In the genomic region with DNA sequence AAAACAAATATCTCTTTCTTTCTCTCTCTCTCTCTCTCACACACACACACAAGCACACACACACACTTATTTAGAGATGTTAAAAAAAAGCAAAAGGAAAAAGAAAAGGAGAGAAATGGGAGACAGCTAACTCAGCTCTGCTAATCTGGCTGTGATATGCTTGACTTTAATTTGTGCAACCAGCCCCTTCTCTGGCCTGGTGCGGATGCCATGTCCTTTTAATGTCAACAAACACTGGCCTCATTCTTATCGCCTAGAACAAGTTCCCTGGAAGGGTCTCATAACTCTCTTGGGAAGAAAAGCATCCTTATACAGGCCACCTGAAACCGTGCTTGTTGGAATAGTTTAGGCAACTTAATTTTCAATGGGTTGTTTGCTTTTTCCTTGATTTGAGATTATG, we compare ENCODE assay signal across 28 mouse cellular contexts.
"Had no signal": no experiment of that assay in that cellular context is flagged by ENCODE, and none has a peak within 500 bp of the region (broad histone marks: within the 10 kb centered on the region; RNA-seq: fewer than 3 reads in every experiment).

No protein-coding gene starts in this region.

- H3K4me1 ChIP-seq: limb, embryonic 15.5 days; liver, embryonic 12.5 days; liver, embryonic 15.5 days had no signal

- DNase-seq: left cerebral cortex, postnatal 4 days; liver; liver, embryonic 13.5 days; liver, postnatal 0 days; lung, adult 18-20 months; lung, adult 2 months; lung, embryonic 14.5 days; lung, postnatal 10 days; lung, postnatal 14 days; lung, postnatal 36 days; lung, postnatal 4 days; midbrain, embryonic 14.5 days had no signal

- H3K9me3 ChIP-seq: limb, embryonic 10.5 days; limb, embryonic 12.5 days; limb, embryonic 13.5 days; limb, embryonic 15.5 days; liver, embryonic 12.5 days; liver, embryonic 13.5 days; liver, embryonic 15.5 days; lung, embryonic 15.5 days; megakaryocyte, embryonic 14.5 days; midbrain, embryonic 10.5 days; midbrain, embryonic 12.5 days; midbrain, embryonic 13.5 days; midbrain, embryonic 15.5 days had no signal

- H3K36me3 ChIP-seq: limb, embryonic 10.5 days; limb, embryonic 12.5 days; limb, embryonic 13.5 days; limb, embryonic 15.5 days; liver, embryonic 12.5 days; liver, embryonic 13.5 days; liver, embryonic 15.5 days; lung, embryonic 15.5 days; midbrain, embryonic 10.5 days; midbrain, embryonic 12.5 days; midbrain, embryonic 13.5 days; midbrain, embryonic 15.5 days had no signal

- H3K27me3 ChIP-seq: limb, embryonic 12.5 days; limb, embryonic 13.5 days; limb, embryonic 15.5 days; liver, embryonic 12.5 days; liver, embryonic 13.5 days; liver, embryonic 15.5 days; lung, embryonic 15.5 days; megakaryocyte, embryonic 14.5 days; midbrain, embryonic 12.5 days; midbrain, embryonic 13.5 days; midbrain, embryonic 15.5 days had no signal

- H3K4me3 ChIP-seq: left cerebral cortex, adult 2 months; limb, embryonic 10.5 days; limb, embryonic 12.5 days; limb, embryonic 13.5 days; limb, embryonic 15.5 days; liver, embryonic 12.5 days; liver, embryonic 13.5 days; liver, embryonic 15.5 days; lung, embryonic 15.5 days; megakaryocyte, embryonic 14.5 days; midbrain, embryonic 10.5 days; midbrain, embryonic 12.5 days; midbrain, embryonic 13.5 days; midbrain, embryonic 15.5 days; myocyte had no signal

- H3K27ac ChIP-seq: left cerebral cortex, adult 2 months; limb, embryonic 10.5 days; limb, embryonic 12.5 days; limb, embryonic 13.5 days; limb, embryonic 15.5 days; liver, embryonic 12.5 days; liver, embryonic 13.5 days; liver, embryonic 14.5 days; liver, embryonic 15.5 days; macrophage; midbrain, embryonic 10.5 days; midbrain, embryonic 12.5 days; midbrain, embryonic 13.5 days; midbrain, embryonic 15.5 days had no signal
